Mouse (Mus musculus) embryonic facial prominence, embryonic 13.5 days (tissue): Measurements from ENCODE around the gene Slc25a33. TPM values are rescaled to one million over a fixed set of nuclear protein-coding genes. Genes with fewer than 3 reads are reported as not detected.
"Not testable (repeated sequence)": the region's sequence is repeated elsewhere in the genome, so short reads cannot be mapped to it uniquely, and the experiment has no call there.

Source experiments
- ATAC-seq: fragments of 200-750 bp; cut with Nextera tagmentation; 2 replicates; pipeline ENCODE4 v1.8.0; 2017; ENCODE audit warnings: low read depth; ENCODE audit not compliant: insufficient number of reproducible peaks, insufficient read depth, low FRiP score, low TSS enrichment
- H3K27ac ChIP-seq: fragments of 300-500 bp; sonication (generic); 2 replicates; pipeline ENCODE4 v1.5.1; 2015; ENCODE audit warnings: moderate library complexity, mild to moderate bottlenecking, inconsistent platforms
- H3K27me3 ChIP-seq: fragments of 300-500 bp; sonication (generic); 2 replicates; pipeline ENCODE4 v1.6.1; 2015; ENCODE audit warnings: mild to moderate bottlenecking, inconsistent platforms
- H3K36me3 ChIP-seq: fragments of 300-500 bp; sonication (generic); 2 replicates; pipeline ENCODE4 v1.6.1; 2015; ENCODE audit warnings: mild to moderate bottlenecking, inconsistent platforms
- H3K4me1 ChIP-seq: fragments of 300-500 bp; sonication (generic); 2 replicates; pipeline ENCODE4 v1.6.1; 2015; ENCODE audit warnings: inconsistent platforms
- H3K4me2 ChIP-seq: fragments of 300-500 bp; sonication (generic); 2 replicates; pipeline ENCODE4 v1.6.1; 2015; ENCODE audit warnings: moderate library complexity, mild to moderate bottlenecking, inconsistent platforms
- H3K4me3 ChIP-seq: fragments of 300-500 bp; sonication (generic); 2 replicates; pipeline ENCODE4 v1.5.1; 2015; ENCODE audit warnings: mild to moderate bottlenecking, inconsistent platforms
- H3K9ac ChIP-seq: fragments of 300-500 bp; sonication (generic); 2 replicates; pipeline ENCODE4 v1.6.1; 2015; ENCODE audit warnings: mild to moderate bottlenecking, inconsistent platforms
- H3K9me3 ChIP-seq: fragments of 300-500 bp; sonication (generic); 2 replicates; pipeline ENCODE4 v1.6.1; 2016; ENCODE audit warnings: inconsistent platforms
- WGBS: fragments of 180-500 bp; shearing (Covaris S2); methylation state at CpG from one replicate; pipeline ENCODE4 v1.1.7; 2015; ENCODE audit warnings: mixed read lengths; 5-methylcytosine and 5-hydroxymethylcytosine counted together
- polyA plus RNA-seq: library from polyadenylated mRNA; unstranded; fragments of >200 nt; fragmentation: Nextera tagmentation; extraction: Ambion mirVana; gene quantifications from 2 replicates; pipeline ENCODE4 v1.2.1, GENCODE M21; 2015

Gene Slc25a33
- polyA plus RNA-seq: 12.3 and 13.2 TPM in 2 replicates

- no peaks in the 10 kb centered on the region for H3K36me3 ChIP-seq
- peaks cover 9% of the 10 kb centered on the region; the same call in 1 of the 2 replicates for H3K27me3 ChIP-seq
- H3K9ac ChIP-seq: peak within 1 kb of the TSS; percentile 87
- peak; percentile 95 for ATAC-seq
- H3K27ac ChIP-seq: peak within 1 kb of the TSS; percentile 72
- peak within 1 kb of the TSS; percentile 100 for H3K4me2 ChIP-seq
- H3K4me1 ChIP-seq: peaks cover 12% of the 10 kb centered on the region
- no peaks in the 10 kb centered on the region for H3K9me3 ChIP-seq
- WGBS: under 1% methylated on average over 51 of the region's 51 CpGs
- H3K4me3 ChIP-seq: peak within 1 kb of the TSS; percentile 81
Measured at GRCm38 (mm10) chr4:149774094-149774470, at the start of gene Slc25a33. Slc25a33 (minus strand) TSS chr4:149774277.

GRCm38 (mm10) chr4:149822586-149823196 lies 48.6 kb upstream of the Slc25a33 start:
- WGBS: 67% methylated on average over 7 of the region's 7 CpGs
- Histone ChIP-seq H3K9me3 (no peaks in the 10 kb centered on the region), H3K27me3 (no peaks in the 10 kb centered on the region), H3K27ac (0 out of 2 replicates have a peak overlapping the region, but pooled peaks have one; percentile 74), H3K4me3 (no peak overlapping the region), H3K4me2 (no peak overlapping the region), H3K36me3 (no peaks in the 10 kb centered on the region), H3K9ac (no peak overlapping the region), H3K4me1 (peaks cover 11% of the 10 kb centered on the region)
- no peak for ATAC-seq

- Histone ChIP-seq H3K4me1 (peaks cover 11% of the 10 kb centered on the region), H3K9me3 (no peaks in the 10 kb centered on the region), H3K9ac (no peak overlapping the region), H3K4me2 (peak overlapping the region; percentile 10; the same call in 1 of the 2 replicates), H3K27ac (peak overlapping the region; percentile 74), H3K36me3 (no peaks in the 10 kb centered on the region), H3K4me3 (no peak overlapping the region), H3K27me3 (no peaks in the 10 kb centered on the region)
- WGBS: 33% methylated on average over 9 of the region's 9 CpGs
- ATAC-seq: 0 out of 2 replicates have a peak, but pooled peaks have one; percentile 64
Measured at GRCm38 (mm10) chr4:149822126-149822525, 48.0 kb upstream of the Slc25a33 start.

- H3K9ac ChIP-seq: no peak overlapping the region
- H3K36me3 ChIP-seq: no peaks in the 10 kb centered on the region
- H3K4me3 ChIP-seq: no peak overlapping the region
- no peaks in the 10 kb centered on the region for H3K9me3 ChIP-seq
- H3K27me3 ChIP-seq: no peaks in the 10 kb centered on the region
- H3K4me2 ChIP-seq: no peak overlapping the region
- peaks cover 11% of the 10 kb centered on the region for H3K4me1 ChIP-seq
- WGBS: 58% methylated on average over 6 of the region's 6 CpGs
- H3K27ac ChIP-seq: no peak overlapping the region
- ATAC-seq: no peak
Measured at GRCm38 (mm10) chr4:149820569-149820968, 46.5 kb upstream of the Slc25a33 start.

GRCm38 (mm10) chr4:149819195-149819594 lies 45.1 kb upstream of the Slc25a33 start:
- Histone ChIP-seq H3K4me3 (no peak overlapping the region), H3K36me3 (no peaks in the 10 kb centered on the region), H3K9me3 (no peaks in the 10 kb centered on the region), H3K4me1 (peaks cover 11% of the 10 kb centered on the region), H3K4me2 (no peak overlapping the region), H3K9ac (no peak overlapping the region), H3K27ac (no peak overlapping the region), H3K27me3 (no peaks in the 10 kb centered on the region)
- no peak for ATAC-seq
- 83% methylated on average over 3 of the region's 3 CpGs for WGBS

- 86% methylated on average over 9 of the region's 9 CpGs for WGBS
- no peak overlapping the region for H3K27ac ChIP-seq
- no peaks in the 10 kb centered on the region for H3K36me3 ChIP-seq
- H3K9ac ChIP-seq: no peak overlapping the region
- no peak for ATAC-seq
- H3K4me2 ChIP-seq: no peak overlapping the region
- H3K4me1 ChIP-seq: peaks cover 1% of the 10 kb centered on the region
- no peaks in the 10 kb centered on the region for H3K27me3 ChIP-seq
- no peaks in the 10 kb centered on the region for H3K9me3 ChIP-seq
- no peak overlapping the region for H3K4me3 ChIP-seq
Measured at GRCm38 (mm10) chr4:149816598-149816997, 42.5 kb upstream of the Slc25a33 start.

GRCm38 (mm10) chr4:149815586-149815985 lies 41.5 kb upstream of the Slc25a33 start:
- H3K9ac ChIP-seq: no peak overlapping the region
- peaks cover 1% of the 10 kb centered on the region for H3K27me3 ChIP-seq
- H3K36me3 ChIP-seq: no peaks in the 10 kb centered on the region
- no peak overlapping the region for H3K4me3 ChIP-seq
- H3K4me1 ChIP-seq: no peaks in the 10 kb centered on the region; the same call in 1 of the 2 replicates
- no peak overlapping the region for H3K4me2 ChIP-seq
- no peak for ATAC-seq
- H3K27ac ChIP-seq: no peak overlapping the region
- 91% methylated on average over 14 of the region's 14 CpGs for WGBS
- H3K9me3 ChIP-seq: no peaks in the 10 kb centered on the region

GRCm38 (mm10) chr4:149813409-149814184 lies 39.5 kb upstream of the Slc25a33 start:
- H3K4me1 ChIP-seq: peaks cover 6% of the 10 kb centered on the region
- no peaks in the 10 kb centered on the region for H3K36me3 ChIP-seq
- no peak overlapping the region for H3K4me2 ChIP-seq
- no peak overlapping the region for H3K27ac ChIP-seq
- no peak overlapping the region for H3K4me3 ChIP-seq
- no peak overlapping the region for H3K9ac ChIP-seq
- WGBS: 64% methylated on average over 14 of the region's 14 CpGs
- peaks cover 11% of the 10 kb centered on the region for H3K27me3 ChIP-seq
- ATAC-seq: no peak
- H3K9me3 ChIP-seq: no peaks in the 10 kb centered on the region

- H3K36me3 ChIP-seq, H3K9ac ChIP-seq, ATAC-seq, H3K4me2 ChIP-seq, H3K27ac ChIP-seq, H3K9me3 ChIP-seq, H3K4me3 ChIP-seq: not testable (repeated sequence)
- peaks cover 14% of the 10 kb centered on the region for H3K27me3 ChIP-seq
- H3K4me1 ChIP-seq: peaks cover 14% of the 10 kb centered on the region
Measured at GRCm38 (mm10) chr4:149810372-149810771, 36.3 kb upstream of the Slc25a33 start.

GRCm38 (mm10) chr4:149808584-149809227 lies 34.6 kb upstream of the Slc25a33 start:
- Histone ChIP-seq H3K27me3 (peaks cover 14% of the 10 kb centered on the region), H3K4me3 (no peak overlapping the region), H3K36me3 (no peaks in the 10 kb centered on the region), H3K9ac (no peak overlapping the region), H3K9me3 (no peaks in the 10 kb centered on the region), H3K27ac (no peak overlapping the region), H3K4me1 (peaks cover 14% of the 10 kb centered on the region), H3K4me2 (no peak overlapping the region)
- ATAC-seq: no peak
- 32% methylated on average over 11 of the region's 11 CpGs for WGBS

- Histone ChIP-seq H3K4me1 (peaks cover 14% of the 10 kb centered on the region), H3K27ac (no peak overlapping the region), H3K9ac (no peak overlapping the region), H3K9me3 (no peaks in the 10 kb centered on the region), H3K27me3 (peaks cover 14% of the 10 kb centered on the region), H3K4me2 (no peak overlapping the region), H3K36me3 (no peaks in the 10 kb centered on the region), H3K4me3 (no peak overlapping the region)
- 23% methylated on average over 14 of the region's 14 CpGs for WGBS
- ATAC-seq: peak; percentile 16; the same call in 1 of the 2 replicates
Measured at GRCm38 (mm10) chr4:149808060-149808567, 34.0 kb upstream of the Slc25a33 start.
